Mouse (Mus musculus): ENCODE results near the gene Fam178b.

GRCm38 (mm10) chr1:36723146-36724056 is 40.4 kb upstream of the Fam178b start:
- TF ChIP-seq CTCF (IDR thresholded peaks at IDR 0.05; ENCODE audit: borderline replicate concordance, insufficient read depth, low read depth, low read length) (no peak), POLR2A (IDR thresholded peaks at IDR 0.05; ENCODE audit: borderline replicate concordance, insufficient read depth, low read length) (no peak)

Data from cerebellum, adult 2 months (tissue).